Mouse (Mus musculus): ENCODE results near the gene Tmem248. TPM values are rescaled to one million over a fixed set of nuclear protein-coding genes. Genes with fewer than 3 reads are reported as not detected.

Tmem248 gene
- polyA plus RNA-seq, 1 experiment from 2014 or later, result 33.6 TPM

GRCm38 (mm10) chr5:130275509-130275908 is 58.6 kb downstream of the Tmem248 start:
- H3K27ac ChIP-seq, result no peak overlapping the region
- H3K9me3 ChIP-seq, result no peaks in the 10 kb centered on the region
- H3K4me3 ChIP-seq, result no peak overlapping the region
- H3K4me1 ChIP-seq (replicated peaks), result no peaks in the 10 kb centered on the region
- H3K36me3 ChIP-seq, result peaks cover 92% of the 10 kb centered on the region
- H3K27me3 ChIP-seq (ENCODE audit: insufficient read depth, poor library complexity, severe bottlenecking), result no peaks in the 10 kb centered on the region
- DNase-seq (ENCODE audit: low spot score), result no peak
- whole genome bisulfite sequencing, result 60% methylated on average over 4 of the region's 4 CpGs

GRCm38 (mm10) chr5:130278011-130278472 is 61.2 kb downstream of the Tmem248 start:
- Histone ChIP-seq H3K4me3 (no peak overlapping the region), H3K27me3 (ENCODE audit: insufficient read depth, poor library complexity, severe bottlenecking) (no peaks in the 10 kb centered on the region), H3K4me1 (replicated peaks) (no peaks in the 10 kb centered on the region), H3K36me3 (peaks cover 92% of the 10 kb centered on the region), H3K27ac (no peak overlapping the region), H3K9me3 (no peaks in the 10 kb centered on the region; the same call in 1 of the 2 replicates)
- no peak for DNase-seq (ENCODE audit: low spot score)
- WGBS, result 91% methylated on average over 7 of the region's 7 CpGs

GRCm38 (mm10) chr5:130283079-130283732 is 66.3 kb downstream of the Tmem248 start:
- 96% methylated on average over 9 of the region's 9 CpGs for WGBS
- DNase-seq (ENCODE audit: low spot score), result no peak
- Histone ChIP-seq H3K4me1 (replicated peaks) (no peaks in the 10 kb centered on the region), H3K9me3 (peaks cover 9% of the 10 kb centered on the region; the same call in 1 of the 2 replicates), H3K36me3 (peaks cover 99% of the 10 kb centered on the region), H3K4me3 (no peak overlapping the region), H3K27ac (no peak overlapping the region), H3K27me3 (ENCODE audit: insufficient read depth, poor library complexity, severe bottlenecking) (no peaks in the 10 kb centered on the region)

- Histone ChIP-seq H3K4me1 (replicated peaks) (no peaks in the 10 kb centered on the region), H3K27ac (no peak overlapping the region), H3K4me3 (no peak overlapping the region), H3K9me3 (peaks cover 11% of the 10 kb centered on the region; the same call in 1 of the 2 replicates), H3K27me3 (ENCODE audit: insufficient read depth, poor library complexity, severe bottlenecking) (no peaks in the 10 kb centered on the region), H3K36me3 (peaks cover 98% of the 10 kb centered on the region)
- WGBS, result 94% methylated on average over 7 of the region's 7 CpGs
- DNase-seq (ENCODE audit: low spot score), result no peak
Measured at GRCm38 (mm10) chr5:130288106-130288505, 71.2 kb downstream of the Tmem248 start.

GRCm38 (mm10) chr5:130290242-130290641 is 73.4 kb downstream of the Tmem248 start:
- no peak overlapping the region for H3K4me3 ChIP-seq
- no peaks in the 10 kb centered on the region for H3K27me3 ChIP-seq (ENCODE audit: insufficient read depth, poor library complexity, severe bottlenecking)
- WGBS, result 98% methylated on average over 6 of the region's 6 CpGs
- H3K36me3 ChIP-seq, result peaks cover 95% of the 10 kb centered on the region
- H3K27ac ChIP-seq, result no peak overlapping the region
- H3K4me1 ChIP-seq (replicated peaks), result no peaks in the 10 kb centered on the region
- DNase-seq (ENCODE audit: low spot score), result no peak
- peaks cover 3% of the 10 kb centered on the region; the same call in 1 of the 2 replicates for H3K9me3 ChIP-seq

GRCm38 (mm10) chr5:130290775-130291174 is 73.9 kb downstream of the Tmem248 start:
- DNase-seq (ENCODE audit: low spot score), result no peak
- 93% methylated on average over 12 of the region's 12 CpGs for WGBS
- Histone ChIP-seq H3K4me3 (no peak overlapping the region), H3K36me3 (peaks cover 95% of the 10 kb centered on the region), H3K9me3 (peaks cover 3% of the 10 kb centered on the region; the same call in 1 of the 2 replicates), H3K27me3 (ENCODE audit: insufficient read depth, poor library complexity, severe bottlenecking) (no peaks in the 10 kb centered on the region), H3K4me1 (replicated peaks) (no peaks in the 10 kb centered on the region), H3K27ac (no peak overlapping the region)

- DNase-seq (ENCODE audit: low spot score), result no peak
- peaks cover 3% of the 10 kb centered on the region; the same call in 1 of the 2 replicates for H3K9me3 ChIP-seq
- H3K36me3 ChIP-seq, result peaks cover 96% of the 10 kb centered on the region
- no peak overlapping the region for H3K4me3 ChIP-seq
- 90% methylated on average over 4 of the region's 4 CpGs for WGBS
- no peaks in the 10 kb centered on the region for H3K4me1 ChIP-seq (replicated peaks)
- no peak overlapping the region for H3K27ac ChIP-seq
- no peaks in the 10 kb centered on the region for H3K27me3 ChIP-seq (ENCODE audit: insufficient read depth, poor library complexity, severe bottlenecking)
Measured at GRCm38 (mm10) chr5:130292976-130293375, 76.1 kb downstream of the Tmem248 start.

Other genes starting within 250 kb of the Tmem248 start
- 36.1 and 40.5 TPM in 2 replicates for gene Gusb, start 214.0 kb upstream of the Tmem248 start, polyA plus RNA-seq (2016; fragmentation: Nextera tagmentation; extraction: Ambion mirVana)
- 37.9 and 40.8 TPM in 2 replicates for gene Asl, start 187.8 kb upstream of the Tmem248 start, polyA plus RNA-seq (2016; fragmentation: Nextera tagmentation; extraction: Ambion mirVana)
- 57.6 and 61.3 TPM in 2 replicates for gene Crcp, start 187.8 kb upstream of the Tmem248 start, polyA plus RNA-seq (2016; fragmentation: Nextera tagmentation; extraction: Ambion mirVana)
- 50.0 and 50.3 TPM in 2 replicates for gene Tpst1, start 143.8 kb upstream of the Tmem248 start, polyA plus RNA-seq (2016; fragmentation: Nextera tagmentation; extraction: Ambion mirVana)
- 5.0 and 6.6 TPM in 2 replicates for gene Kctd7, start 72.2 kb upstream of the Tmem248 start, polyA plus RNA-seq (2016; fragmentation: Nextera tagmentation; extraction: Ambion mirVana)
- gene Rabgef1, start 45.3 kb upstream of the Tmem248 start, polyA plus RNA-seq (2016; fragmentation: Nextera tagmentation; extraction: Ambion mirVana), result 23.5 and 27.3 TPM in 2 replicates
- 64.4 and 77.3 TPM in 2 replicates for gene Sbds, start 38.4 kb downstream of the Tmem248 start, polyA plus RNA-seq (2016; fragmentation: Nextera tagmentation; extraction: Ambion mirVana)
- gene Tyw1, start 38.5 kb downstream of the Tmem248 start, polyA plus RNA-seq (2016; fragmentation: Nextera tagmentation; extraction: Ambion mirVana), result 32.9 and 33.7 TPM in 2 replicates
- 0.34 and 0.93 TPM in 2 replicates for gene Caln1, start 152.4 kb downstream of the Tmem248 start, polyA plus RNA-seq (2016; fragmentation: Nextera tagmentation; extraction: Ambion mirVana)
- gene A330070K13Rik, start 167.6 kb downstream of the Tmem248 start, polyA plus RNA-seq (2016; fragmentation: Nextera tagmentation; extraction: Ambion mirVana), result not detected in 2 replicates